Mouse (Mus musculus) left cerebral cortex, adult 8-10 months (tissue): ENCODE data around the gene Ntng1. TPM values are rescaled to one million over a fixed set of nuclear protein-coding genes. Genes with fewer than 3 reads are reported as not detected.

Experiments used
- DNase-seq, 2 experiments: peaks; one replicate each; pipeline ENCODE4 v3.0.0; 2022; ENCODE audit warnings: low spot score in 2 of 2
- total RNA-seq, 4 experiments: library from RNA; stranded (reverse); gene quantifications; 2 replicates each; pipeline ENCODE4 v1.2.4; 2022

Gene Ntng1
- total RNA-seq, result 10 to 100 TPM; 25.9 to 31.8 (median 27.1) TPM

DNA sequence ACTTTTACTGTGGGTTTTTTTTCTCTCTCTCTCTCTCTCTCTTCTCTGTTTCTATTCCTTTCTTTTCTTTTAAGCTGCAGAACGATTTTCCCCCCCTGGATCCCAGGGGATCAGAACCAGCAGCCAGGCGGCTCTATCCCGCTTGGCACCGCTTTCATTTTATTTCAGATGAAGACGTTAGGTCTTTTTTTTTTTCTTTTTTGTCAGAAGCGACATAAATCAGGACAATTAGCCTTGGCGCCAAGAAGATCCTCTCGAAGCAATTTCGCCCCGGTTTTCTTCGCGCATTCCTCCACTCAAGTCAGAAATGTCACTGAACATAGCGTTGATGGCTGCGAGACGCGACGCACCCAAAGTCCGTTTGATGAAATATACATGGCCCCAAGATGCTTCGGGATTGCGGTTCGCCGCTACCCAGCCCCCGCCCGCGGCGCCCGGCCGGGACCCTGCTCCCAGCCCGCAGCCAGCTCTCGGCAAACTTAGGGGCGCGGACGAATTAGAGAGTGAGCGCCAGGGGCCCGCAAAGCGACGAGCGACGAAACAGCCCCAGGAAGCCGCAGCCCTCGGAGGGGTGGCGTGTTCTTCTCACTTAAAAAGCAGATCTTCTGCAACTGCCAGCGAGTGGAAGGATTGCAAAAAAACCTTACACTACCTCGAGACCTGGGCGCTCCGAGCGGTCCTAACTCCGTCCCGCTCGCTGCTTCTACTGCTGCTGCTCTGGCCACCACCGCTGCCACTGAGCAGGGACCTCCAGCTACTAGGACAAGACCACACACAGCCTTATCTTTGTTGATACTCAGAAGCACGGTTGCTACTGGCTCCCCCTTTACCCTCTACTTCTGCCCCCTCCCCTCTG, at the start of gene Ntng1:
Gene Ntng1, minus strand, starts transcription at position 806 of the 856 bp plus-strand sequence.
- peak; percentile 12 to 32 for DNase-seq

DNA sequence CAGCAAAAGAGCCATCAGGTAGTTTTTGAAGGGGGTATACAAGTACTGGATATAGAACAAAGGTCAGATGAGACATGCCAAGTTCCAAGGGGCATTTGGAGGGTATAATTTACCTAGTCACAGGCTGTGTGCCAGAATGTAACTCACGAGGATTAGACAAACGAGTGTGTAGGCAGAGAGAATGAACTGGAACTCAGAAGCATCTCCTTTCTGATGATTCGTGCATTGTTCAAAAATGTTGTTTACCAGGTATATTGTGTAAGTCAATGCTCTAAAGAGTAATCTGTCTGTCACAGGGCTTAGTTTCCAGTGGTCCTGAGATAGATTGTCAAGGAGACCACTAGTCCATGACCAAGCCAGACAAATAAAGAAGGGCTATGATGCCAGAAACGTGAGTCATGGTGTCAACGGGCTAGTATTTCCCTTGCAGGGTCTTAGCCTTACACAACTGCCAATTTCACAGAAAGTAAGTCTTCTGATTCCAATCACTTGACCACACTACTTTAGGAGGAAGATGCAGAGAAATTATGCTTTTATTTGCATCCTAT, 43.7 kb upstream of the Ntng1 start:
- DNase-seq, result no peak

DNA sequence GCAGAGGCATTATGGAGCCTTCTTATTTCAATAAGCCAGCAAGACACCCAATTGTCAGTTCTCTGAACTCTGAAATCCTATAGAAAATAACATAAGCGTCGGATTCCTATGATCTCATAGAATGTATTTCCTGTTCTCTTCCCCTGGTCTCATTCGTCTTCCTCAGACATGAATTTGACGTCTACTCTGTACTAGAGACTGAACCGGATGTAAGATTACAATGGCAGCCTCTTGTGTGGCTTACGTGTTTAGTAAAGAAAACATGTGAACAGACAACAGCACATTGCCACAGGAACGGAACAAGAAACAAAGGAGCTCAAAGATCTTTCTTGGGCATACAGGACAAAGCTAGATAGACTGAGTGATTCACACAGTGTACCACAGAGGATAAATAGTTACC, 5.3 kb upstream of the Ntng1 start:
- no peak for DNase-seq

GRCm38 (mm10) chr3:110144301-110145055, 667 bp upstream of the Ntng1 start:
- no peak for DNase-seq

DNA sequence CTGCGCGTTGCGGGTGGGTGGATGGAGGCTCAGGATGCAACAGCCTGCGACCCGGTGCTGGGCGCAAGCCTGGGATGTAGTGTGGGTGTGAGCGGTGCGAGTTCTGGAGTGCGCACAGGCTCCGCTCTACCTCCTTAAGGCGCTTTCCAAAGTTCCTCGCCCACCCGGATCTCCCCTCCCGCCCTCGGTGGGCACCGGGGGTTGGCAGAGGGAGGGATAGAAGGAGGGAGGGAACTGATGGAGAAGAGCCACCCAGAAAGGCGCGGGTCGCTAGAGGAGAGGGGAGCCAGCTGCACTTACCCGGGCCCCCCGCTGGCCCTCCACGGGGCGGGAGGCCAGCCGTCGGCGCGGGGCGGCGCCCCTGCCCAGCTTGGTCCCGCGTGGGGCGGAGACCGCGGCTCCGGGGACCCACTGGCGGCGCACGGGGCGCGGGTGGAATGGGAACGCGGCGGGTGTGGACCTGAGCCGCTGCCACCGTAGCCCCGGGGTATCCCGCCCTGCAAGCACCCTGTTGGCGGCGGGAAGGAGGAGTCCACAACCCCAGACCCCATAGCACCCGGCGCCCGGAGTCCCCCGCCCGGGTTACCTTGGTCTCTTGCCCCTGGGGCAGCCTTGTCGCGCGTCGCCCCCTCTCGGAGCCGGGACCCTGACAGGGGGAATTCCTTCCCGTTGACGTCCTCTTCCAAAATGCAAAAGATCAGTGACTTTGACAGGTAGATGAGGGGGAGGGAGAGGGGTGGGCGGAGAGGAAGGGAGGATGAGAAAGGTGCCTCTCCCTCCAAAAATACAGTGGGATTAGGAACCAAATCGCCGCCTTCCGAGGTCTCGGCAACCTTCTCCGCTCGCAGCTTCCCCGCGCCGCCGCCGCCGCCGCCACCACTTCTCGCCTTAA, 1.3 kb downstream of the Ntng1 start:
- peak; percentile 19 to 47 for DNase-seq

GRCm38 (mm10) chr3:110141351-110142302, 2.2 kb downstream of the Ntng1 start:
- peak in 1 of 2 experiments; percentile 34 for DNase-seq

DNA sequence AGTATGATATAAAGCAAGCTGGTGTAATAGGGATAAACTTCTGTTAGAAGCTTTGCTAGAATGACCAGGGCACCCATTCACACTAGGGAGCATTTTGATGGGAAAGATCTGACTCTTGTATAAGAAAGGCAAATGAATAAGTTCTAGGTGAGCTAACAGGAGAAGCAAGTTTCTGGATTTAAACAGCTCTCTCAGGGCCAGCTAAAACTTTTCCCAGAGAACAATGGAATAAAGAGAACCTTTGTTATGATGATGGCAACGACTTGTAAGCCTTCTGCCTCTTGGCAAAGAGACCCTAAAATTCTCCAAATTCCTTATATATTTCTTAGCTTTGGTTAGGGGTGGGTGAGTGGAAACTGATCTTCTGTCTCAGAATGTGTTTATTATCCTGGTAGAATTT, 7.7 kb downstream of the Ntng1 start:
- DNase-seq, result no peak

DNA sequence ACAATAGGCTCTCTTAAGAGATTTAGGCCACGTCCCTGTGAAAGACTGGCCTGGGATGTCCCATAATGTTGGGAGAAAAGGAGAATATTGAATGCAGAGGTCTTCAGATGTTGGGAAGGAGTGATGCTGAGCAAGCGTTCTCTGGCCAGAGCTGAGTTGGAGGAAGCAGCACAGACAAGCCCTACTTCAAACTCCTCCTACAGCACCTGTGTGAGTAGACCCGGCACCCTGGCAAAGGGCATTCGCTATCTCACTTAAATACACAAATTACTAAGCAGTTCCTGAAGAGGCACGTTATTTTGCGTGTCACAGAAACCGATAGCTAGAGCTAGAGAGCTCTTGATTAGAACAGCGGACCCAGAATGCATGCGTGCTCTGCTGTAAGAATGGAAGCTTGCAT, 10.7 kb downstream of the Ntng1 start:
- no peak for DNase-seq

DNA sequence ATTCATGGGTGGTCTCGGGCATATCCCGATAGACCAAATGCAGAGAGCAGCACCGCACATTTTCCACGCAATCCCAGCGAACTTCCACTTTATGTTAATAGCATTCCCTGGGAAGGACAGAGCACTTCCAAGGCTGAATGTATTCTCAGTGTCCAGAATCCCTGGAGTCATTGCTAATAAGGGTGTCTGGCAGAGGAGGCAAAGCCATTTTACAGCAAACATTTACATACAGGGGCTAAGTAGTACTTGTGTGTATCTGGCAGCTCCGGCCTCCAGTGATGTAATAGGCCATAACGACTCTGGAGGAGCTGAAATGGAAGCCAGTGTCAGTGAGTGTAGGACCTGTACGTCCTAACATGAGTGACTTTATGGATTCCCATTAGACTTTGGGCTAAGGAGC, 11.5 kb downstream of the Ntng1 start:
- DNase-seq, result no peak

GRCm38 (mm10) chr3:110131043-110131891, 12.5 kb downstream of the Ntng1 start:
- DNase-seq, result no peak

GRCm38 (mm10) chr3:110129607-110130006, 14.2 kb downstream of the Ntng1 start:
- no peak for DNase-seq

DNA sequence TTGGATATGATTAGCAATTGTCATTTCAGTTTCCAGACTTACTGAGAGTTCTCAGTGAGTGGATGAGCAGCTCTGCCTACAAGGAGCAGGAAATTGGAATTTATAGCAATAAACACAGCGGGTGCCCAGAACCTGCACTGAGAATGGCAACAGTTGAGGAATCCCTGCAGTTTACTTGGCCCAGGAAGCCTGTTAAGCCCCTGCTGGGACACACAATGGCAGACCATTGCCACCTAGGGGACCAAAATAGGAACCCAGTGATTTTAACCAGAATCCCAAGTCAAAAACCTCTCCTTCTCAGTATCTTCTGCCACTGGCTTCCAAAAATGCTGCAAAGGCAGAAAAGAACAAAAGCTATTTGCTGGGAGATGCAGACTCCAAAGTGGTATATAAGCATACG, 37.8 kb downstream of the Ntng1 start:
- no peak for DNase-seq

DNA sequence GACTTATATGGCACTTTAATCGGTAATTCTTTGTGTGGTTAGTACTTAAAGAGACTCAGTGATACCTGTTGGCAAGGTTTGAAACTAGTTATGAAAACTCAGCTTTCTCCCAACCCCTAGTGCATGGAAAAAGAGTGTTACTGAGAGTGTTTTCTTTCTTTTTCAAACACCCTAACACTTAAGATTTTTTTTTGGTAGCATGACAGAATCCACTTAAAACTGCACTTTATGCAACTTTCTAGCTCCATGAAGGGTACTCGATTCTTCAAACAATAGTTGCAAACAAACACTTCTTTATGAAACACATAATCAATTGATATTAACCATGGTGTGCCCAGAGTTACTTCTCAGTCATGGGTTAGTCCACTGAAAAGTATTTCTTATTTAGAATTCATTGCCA, 49.4 kb downstream of the Ntng1 start:
- no peak for DNase-seq

DNA sequence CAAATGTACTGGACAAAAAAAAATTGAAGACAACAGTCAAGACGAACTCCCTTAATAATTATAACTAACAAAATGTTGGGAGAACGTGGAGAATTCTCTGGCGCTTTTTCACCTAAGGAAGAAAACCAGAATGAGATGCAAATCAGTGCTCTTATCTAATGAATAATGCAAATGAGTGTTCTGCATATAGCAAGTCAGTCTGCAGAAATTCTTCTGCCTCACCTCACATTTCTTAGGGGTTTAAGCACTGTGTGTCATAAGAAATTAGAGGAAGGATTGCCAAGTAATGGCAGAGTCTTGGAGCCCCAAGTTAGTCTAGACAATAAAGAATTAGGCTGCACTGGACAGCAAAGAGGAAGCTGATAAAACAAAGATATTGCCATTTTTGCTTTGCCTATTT, 49.8 kb downstream of the Ntng1 start:
- DNase-seq, result no peak

DNA sequence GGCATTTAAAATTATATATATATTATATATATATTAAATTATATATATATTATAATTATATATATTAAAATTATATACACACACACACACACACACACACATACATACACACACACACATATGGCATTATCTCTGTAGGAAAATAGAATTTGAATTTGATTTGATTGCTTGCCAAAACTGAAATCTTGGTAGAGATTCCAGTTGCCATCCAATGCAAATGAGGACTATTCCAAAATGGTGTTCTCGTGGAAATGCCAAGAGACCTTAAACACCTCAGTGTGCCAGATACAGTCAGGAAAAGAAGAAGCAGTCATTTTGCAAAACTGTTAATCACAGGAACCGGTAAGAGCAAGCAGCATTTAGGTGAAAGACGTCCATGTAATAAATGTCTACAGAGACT, 51.3 kb downstream of the Ntng1 start:
- no peak for DNase-seq

DNA sequence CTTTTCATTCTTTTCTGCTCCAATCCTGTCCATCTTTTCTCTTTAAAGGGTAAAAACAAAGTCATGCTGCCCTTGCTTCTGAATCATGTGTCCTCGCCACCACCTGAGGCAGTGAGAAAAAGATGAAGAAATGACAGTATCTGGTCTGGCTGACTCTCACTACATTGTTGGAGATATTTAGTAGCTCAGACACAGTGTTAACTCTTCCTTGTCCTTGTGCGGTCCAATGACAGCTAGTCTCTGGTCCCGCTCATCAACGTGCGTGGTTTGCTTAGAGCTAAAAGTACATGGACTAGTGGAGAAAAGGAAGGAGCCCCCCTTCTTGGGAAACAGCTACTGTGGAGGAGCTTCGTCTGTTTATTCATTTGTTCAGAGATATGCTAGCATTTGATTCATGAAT, 56.6 kb downstream of the Ntng1 start:
- no peak for DNase-seq

- DNase-seq, result no peak
Observed at GRCm38 (mm10) chr3:110085336-110085735, 58.5 kb downstream of the Ntng1 start.

DNA sequence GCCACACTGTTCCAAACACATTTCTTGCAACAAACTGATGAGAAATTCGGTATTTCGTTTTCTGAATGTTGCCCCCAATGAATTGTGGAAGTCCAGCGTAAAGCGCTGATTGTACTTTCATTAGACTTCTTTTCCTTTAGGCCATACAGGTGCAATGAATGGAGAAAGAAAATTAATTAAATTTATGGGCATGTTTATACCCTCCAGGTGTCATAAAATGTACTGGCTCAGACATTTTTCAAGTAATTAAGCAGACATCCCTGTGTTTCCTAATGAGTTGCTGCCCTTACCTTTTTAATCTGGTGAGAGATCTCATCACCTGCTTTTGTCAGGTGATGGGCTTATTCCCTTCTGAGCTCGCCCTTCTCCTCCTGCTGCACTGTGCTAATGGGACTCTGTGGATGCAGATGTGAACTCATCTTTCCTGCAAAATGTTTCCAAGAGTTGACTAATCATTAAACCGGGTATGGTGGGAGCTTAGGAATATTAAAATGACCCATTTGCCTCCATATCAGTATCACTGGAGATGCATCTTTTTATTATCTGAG, 79.0 kb downstream of the Ntng1 start:
- DNase-seq, result no peak

DNA sequence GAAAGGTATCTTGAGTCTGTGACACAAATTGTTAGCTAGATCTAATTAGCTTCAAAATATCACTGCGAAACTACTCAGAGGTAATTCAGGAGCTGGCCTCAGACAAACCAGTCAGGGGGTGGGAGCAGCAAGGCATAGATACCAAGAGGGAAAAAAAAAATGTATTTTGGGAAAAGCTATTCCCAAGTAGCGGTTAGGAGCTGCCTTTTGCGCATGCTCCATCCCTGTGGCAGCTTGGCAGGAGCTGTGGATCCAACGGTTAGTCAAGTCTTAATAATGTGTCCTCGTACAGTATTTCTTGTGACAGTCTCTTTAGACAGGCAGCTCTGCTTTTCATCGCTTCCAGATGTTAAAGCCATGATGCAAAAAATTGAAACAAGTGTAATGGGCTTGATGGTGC, 87.9 kb downstream of the Ntng1 start:
- peak; percentile 5 to 20 for DNase-seq
